Comparison of ENCODE assay signal across 8 mouse cellular contexts in the genomic region with DNA sequence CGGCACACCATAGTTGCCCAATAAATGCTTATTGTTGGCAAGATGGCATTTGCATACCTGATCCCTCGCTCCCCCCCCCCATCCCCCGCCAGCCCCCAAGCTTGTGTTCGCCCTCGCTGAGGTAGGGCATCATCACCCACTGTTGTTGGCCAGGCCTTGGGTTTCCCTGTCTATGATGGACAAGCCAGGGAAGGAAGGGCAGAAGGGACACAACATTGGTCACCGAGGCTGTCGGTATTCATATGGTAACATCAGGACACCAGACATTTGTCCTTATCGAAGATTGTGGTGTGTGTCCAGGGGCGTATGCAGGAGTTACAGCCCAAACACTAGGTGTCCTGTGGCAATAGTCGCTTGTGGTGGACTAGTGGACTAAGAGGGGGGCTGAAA. TPM values are rescaled to one million over a fixed set of nuclear protein-coding genes. Genes with fewer than 3 reads are reported as not detected.
DNase-seq lines count a peak whose midpoint lies in the region; ATAC-seq and TF ChIP-seq lines count a peak whose summit lies in the region.

No protein-coding gene starts in this region.

- TF ChIP-seq CTCF in C2C12 (IDR thresholded peaks at IDR 0.05; ENCODE audit: control insufficient read depth, insufficient read depth, insufficient read length): no peak
- no peak; the same call in 1 of the 2 replicates for TF ChIP-seq CTCF in forebrain, postnatal 0 days (IDR thresholded peaks at IDR 0.05; ENCODE audit: low read depth)
- no peak for TF ChIP-seq CTCF in liver, postnatal 0 days (IDR thresholded peaks at IDR 0.05; ENCODE audit: low read depth)

- ATAC-seq in erythroblast, adult 5-6 weeks (replicated peaks; ENCODE audit: low FRiP score, poor library complexity, severe bottlenecking): no peak
- peak; percentile 5; the same call in 1 of the 2 replicates for ATAC-seq in forebrain, postnatal 0 days
- ATAC-seq in liver, postnatal 0 days: no peak

- H3K4me3 ChIP-seq in erythroblast, embryonic 14.5 days (replicated peaks): peak overlapping the region; percentile 91
- H3K4me3 ChIP-seq in C2C12 (ENCODE audit: insufficient read depth, poor library complexity, severe bottlenecking): peak overlapping the region; percentile 49
- peak overlapping the region; percentile 65 for H3K4me3 ChIP-seq in forebrain, postnatal 0 days (ENCODE audit: low read depth, low read length)
- peak overlapping the region; percentile 60 for H3K4me3 ChIP-seq in liver, postnatal 0 days (ENCODE audit: low read depth, low read length)

- WGBS in forebrain, postnatal 0 days: 3% methylated on average over 10 of the region's 10 CpGs
- WGBS in liver, postnatal 0 days (ENCODE audit: insufficient replicate concordance): 3% methylated on average over 10 of the region's 10 CpGs

- H3ac ChIP-seq in C2C12 (ENCODE audit: control insufficient read depth, insufficient read length, low read depth): peak overlapping the region; percentile 36

- peak overlapping the region; percentile 75 for H3K9ac ChIP-seq in forebrain, postnatal 0 days
- H3K9ac ChIP-seq in liver, postnatal 0 days (replicated peaks): peak overlapping the region; percentile 61

- peaks cover 5% of the 10 kb centered on the region for H3K9me3 ChIP-seq in erythroblast, embryonic 14.5 days (ENCODE audit: control insufficient read depth, low read length)
- H3K9me3 ChIP-seq in forebrain, postnatal 0 days (ENCODE audit: low read length): no peaks in the 10 kb centered on the region
- no peaks in the 10 kb centered on the region for H3K9me3 ChIP-seq in liver, postnatal 0 days (ENCODE audit: low read length)

- peaks cover 43% of the 10 kb centered on the region for H3K36me3 ChIP-seq in erythroblast, embryonic 14.5 days (ENCODE audit: control insufficient read depth)
- H3K36me3 ChIP-seq in C2C12 (ENCODE audit: control insufficient read depth, insufficient read depth): peaks cover 16% of the 10 kb centered on the region
- H3K36me3 ChIP-seq in forebrain, postnatal 0 days (ENCODE audit: insufficient read depth): peaks cover 26% of the 10 kb centered on the region
- H3K36me3 ChIP-seq in liver, postnatal 0 days (replicated peaks; ENCODE audit: insufficient read depth, low read length): peaks cover 32% of the 10 kb centered on the region

- H3K4me2 ChIP-seq in forebrain, postnatal 0 days (ENCODE audit: low read depth): peak overlapping the region; percentile 94
- peak overlapping the region; percentile 88 for H3K4me2 ChIP-seq in liver, postnatal 0 days (ENCODE audit: low read depth, low read length)

- no peaks in the 10 kb centered on the region for H3K79me3 ChIP-seq in C2C12 (ENCODE audit: low read depth)

- H3K79me2 ChIP-seq in C2C12 (ENCODE audit: control insufficient read depth, insufficient read depth): no peaks in the 10 kb centered on the region

- DNase-seq in forebrain, postnatal 0 days: no peak
- DNase-seq in liver, postnatal 0 days: no peak
- DNase-seq in urinary bladder, postnatal 25 days (ENCODE audit: low spot score): no peak
- no peak for DNase-seq in left cerebral cortex, adult 8-10 months (ENCODE audit: low spot score in 2 of 2)
- no peak for DNase-seq in left cerebral cortex, postnatal 10 days (ENCODE audit: extremely low spot score in 1 of 2, low spot score in 2 of 2)

- TF ChIP-seq EP300 in liver, postnatal 0 days (IDR thresholded peaks at IDR 0.05; ENCODE audit: low read depth): no peak

- H3K27me3 ChIP-seq in erythroblast, embryonic 14.5 days (ENCODE audit: control insufficient read depth): no peaks in the 10 kb centered on the region
- H3K27me3 ChIP-seq in C2C12 (ENCODE audit: control insufficient read depth, insufficient read depth, insufficient read length): no peaks in the 10 kb centered on the region
- no peaks in the 10 kb centered on the region for H3K27me3 ChIP-seq in forebrain, postnatal 0 days (ENCODE audit: insufficient read depth, low read length)
- H3K27me3 ChIP-seq in liver, postnatal 0 days (ENCODE audit: insufficient read depth, low read length): no peaks in the 10 kb centered on the region

- H3K4me1 ChIP-seq in erythroblast, embryonic 14.5 days (ENCODE audit: control insufficient read depth): peaks cover 30% of the 10 kb centered on the region
- H3K4me1 ChIP-seq in forebrain, postnatal 0 days (ENCODE audit: insufficient read depth): no peaks in the 10 kb centered on the region; the same call in none of the 2 replicates
- peaks cover 15% of the 10 kb centered on the region for H3K4me1 ChIP-seq in liver, postnatal 0 days (ENCODE audit: insufficient read depth)

- H3K27ac ChIP-seq in forebrain, postnatal 0 days (ENCODE audit: low read depth, low read length): peak overlapping the region; percentile 96
- peak overlapping the region; percentile 88 for H3K27ac ChIP-seq in liver, postnatal 0 days (ENCODE audit: low read depth)

- intact Hi-C loops in left cerebral cortex, postnatal 10 days (cut with DNase I): loop anchor here (10.0 kb wide), 1 partner anchor 461 kb away; no protein-coding TSS in a partner anchor

TF ChIP-seq in C2C12, 6 proteins besides CTCF, POLR2A, EP300 and RAD21:
- no peak for TF ChIP-seq CEBPB (IDR thresholded peaks at IDR 0.05; ENCODE audit: low read depth)
- no peak for TF ChIP-seq USF1 (IDR thresholded peaks at IDR 0.05; ENCODE audit: low read depth)

RNA-seq across cellular contexts. Expression of gene Ficd, which starts 0.5 kb away (rescaled TPM):
- 0.13 and 0.17 TPM in 2 replicates for polyA plus RNA-seq in erythroblast, embryonic 14.5 days (2012)
- total RNA-seq in erythroblast, adult 5-6 weeks (2015; ENCODE audit: low replicate concordance): 1.3 TPM in 1 of 2 replicates, not detected in the other
- total RNA-seq in erythroblast, adult 5-6 weeks (2017; ENCODE audit: low replicate concordance): 0.56 and 0.94 TPM in 2 replicates
- 2.6 TPM for polyA plus RNA-seq in C2C12 (2012; fragmentation: generic; extraction: Trizol)
- total RNA-seq in forebrain, postnatal 0 days (2014; rRNA removed): 9.2 TPM in 2 replicates
- polyA plus RNA-seq in forebrain, postnatal 0 days (2015; fragmentation: Nextera tagmentation; extraction: Ambion mirVana): 6.9 and 8.0 TPM in 2 replicates
- 2.6 and 2.8 TPM in 2 replicates for polyA plus RNA-seq in liver, postnatal 0 days (2015; fragmentation: Nextera tagmentation; extraction: Ambion mirVana)
- 10 to 100 TPM; 10.8 to 12.7 (median 12.2) TPM for total RNA-seq in left cerebral cortex, adult 8-10 months (2022)
- 1 to 10 TPM; 7.2 to 8.0 TPM for total RNA-seq in left cerebral cortex, postnatal 10 days (2021)

RNA-seq across cellular contexts. Expression of gene 1700069L16Rik, which starts 11.5 kb away (rescaled TPM):
- not detected in 2 replicates for polyA plus RNA-seq in erythroblast, embryonic 14.5 days (2012)
- total RNA-seq in erythroblast, adult 5-6 weeks (2015; ENCODE audit: low replicate concordance): not detected in 2 replicates
- total RNA-seq in erythroblast, adult 5-6 weeks (2017; ENCODE audit: low replicate concordance): not detected in 2 replicates
- polyA plus RNA-seq in C2C12 (2012; fragmentation: generic; extraction: Trizol): not detected
- not detected in 2 replicates for total RNA-seq in forebrain, postnatal 0 days (2014; rRNA removed)
- polyA plus RNA-seq in forebrain, postnatal 0 days (2015; fragmentation: Nextera tagmentation; extraction: Ambion mirVana): not detected in 2 replicates
- polyA plus RNA-seq in liver, postnatal 0 days (2015; fragmentation: Nextera tagmentation; extraction: Ambion mirVana): not detected in 2 replicates
- not detected for total RNA-seq in left cerebral cortex, adult 8-10 months (2022)
- not detected for total RNA-seq in left cerebral cortex, postnatal 10 days (2021)

RNA-seq across cellular contexts. Expression of gene Sart3, which starts 36.2 kb away (rescaled TPM):
- 2.2 and 3.0 TPM in 2 replicates for polyA plus RNA-seq in erythroblast, embryonic 14.5 days (2012)
- total RNA-seq in erythroblast, adult 5-6 weeks (2015; ENCODE audit: low replicate concordance): 4.0 and 6.1 TPM in 2 replicates
- 13.8 and 23.1 TPM in 2 replicates for total RNA-seq in erythroblast, adult 5-6 weeks (2017; ENCODE audit: low replicate concordance)
- polyA plus RNA-seq in C2C12 (2012; fragmentation: generic; extraction: Trizol): 53.4 TPM
- total RNA-seq in forebrain, postnatal 0 days (2014; rRNA removed): 47.4 and 54.0 TPM in 2 replicates
- 21.6 and 28.5 TPM in 2 replicates for polyA plus RNA-seq in forebrain, postnatal 0 days (2015; fragmentation: Nextera tagmentation; extraction: Ambion mirVana)
- polyA plus RNA-seq in liver, postnatal 0 days (2015; fragmentation: Nextera tagmentation; extraction: Ambion mirVana): 6.9 and 7.9 TPM in 2 replicates
- 10 to 100 TPM; 38.2 to 43.8 (median 41.5) TPM for total RNA-seq in left cerebral cortex, adult 8-10 months (2022)
- 10 to 100 TPM; 29.1 to 35.0 TPM for total RNA-seq in left cerebral cortex, postnatal 10 days (2021)

RNA-seq across cellular contexts. Expression of gene Iscu, which starts 36.4 kb away (rescaled TPM):
- polyA plus RNA-seq in erythroblast, embryonic 14.5 days (2012): 16.5 and 25.3 TPM in 2 replicates
- total RNA-seq in erythroblast, adult 5-6 weeks (2015; ENCODE audit: low replicate concordance): 137 and 178 TPM in 2 replicates
- total RNA-seq in erythroblast, adult 5-6 weeks (2017; ENCODE audit: low replicate concordance): 139 and 170 TPM in 2 replicates
- 119 TPM for polyA plus RNA-seq in C2C12 (2012; fragmentation: generic; extraction: Trizol)
- 67.2 and 88.2 TPM in 2 replicates for total RNA-seq in forebrain, postnatal 0 days (2014; rRNA removed)
- 98.9 and 119 TPM in 2 replicates for polyA plus RNA-seq in forebrain, postnatal 0 days (2015; fragmentation: Nextera tagmentation; extraction: Ambion mirVana)
- 109 TPM in 2 replicates for polyA plus RNA-seq in liver, postnatal 0 days (2015; fragmentation: Nextera tagmentation; extraction: Ambion mirVana)
- total RNA-seq in left cerebral cortex, adult 8-10 months (2022): 100 to 1,000 TPM; 124 to 132 (median 128) TPM
- 10 to 100 TPM; 72.7 to 78.3 TPM for total RNA-seq in left cerebral cortex, postnatal 10 days (2021)
